Mouse (Mus musculus) midbrain, embryonic 16.5 days (tissue): ENCODE results near the gene Cacnb3. TPM values are rescaled to one million over a fixed set of nuclear protein-coding genes. Genes with fewer than 3 reads are reported as not detected.

Experiments
- ATAC-seq: fragments of 200-750 bp; cut with Nextera tagmentation; 2 replicates; pipeline ENCODE4 v1.8.0; 2017; ENCODE audit warnings: moderate TSS enrichment
- H3K27ac ChIP-seq: fragments of 300-500 bp; sonication (generic); 2 replicates; pipeline ENCODE4 v1.5.1; 2014; ENCODE audit warnings: mild to moderate bottlenecking, low read length, mixed read lengths
- H3K27me3 ChIP-seq: fragments of 300-500 bp; sonication (generic); 2 replicates; pipeline ENCODE4 v1.6.1; 2014; ENCODE audit warnings: low read depth, low read length, mixed read lengths; ENCODE audit not compliant: control insufficient read depth, insufficient read depth
- H3K36me3 ChIP-seq: fragments of 300-500 bp; sonication (generic); 2 replicates; pipeline ENCODE4 v1.6.1; 2014; ENCODE audit warnings: mild to moderate bottlenecking, low read length, moderate library complexity, mixed read lengths; ENCODE audit not compliant: control insufficient read depth, insufficient read depth
- H3K4me1 ChIP-seq: fragments of 300-500 bp; sonication (generic); 2 replicates; pipeline ENCODE4 v1.6.1; 2014; ENCODE audit warnings: mild to moderate bottlenecking, low read length, mixed read lengths; ENCODE audit not compliant: control insufficient read depth, insufficient read depth
- H3K4me2 ChIP-seq: fragments of 300-500 bp; sonication (generic); 2 replicates; pipeline ENCODE4 v1.6.1; 2014; ENCODE audit warnings: mild to moderate bottlenecking, low read length, mixed read lengths
- H3K4me3 ChIP-seq: fragments of 300-500 bp; sonication (generic); 2 replicates; pipeline ENCODE4 v1.5.1; 2014; ENCODE audit warnings: low read depth, mild to moderate bottlenecking, low read length, moderate library complexity, mixed read lengths
- H3K9ac ChIP-seq: fragments of 300-500 bp; sonication (generic); 2 replicates; pipeline ENCODE4 v1.6.1; 2014; ENCODE audit warnings: low read depth, low read length, mixed read lengths
- H3K9me3 ChIP-seq: fragments of 300-500 bp; sonication (generic); replicated peaks from 2 replicates; pipeline ENCODE4 v1.6.1; 2014; ENCODE audit warnings: mild to moderate bottlenecking, low read length, mixed read lengths; ENCODE audit not compliant: control insufficient read depth, poor library complexity, severe bottlenecking
- WGBS: fragments of 180-500 bp; shearing (Covaris S2); extraction: QIAGEN DNeasy Blood & Tissue Kit; methylation state at CpG from one replicate; pipeline ENCODE4 v1.1.7; 2014; 5-methylcytosine and 5-hydroxymethylcytosine counted together
- polyA plus RNA-seq: library from polyadenylated mRNA; unstranded; fragments of >200 nt; fragmentation: Nextera tagmentation; extraction: Ambion mirVana; gene quantifications from 2 replicates; pipeline ENCODE4 v1.2.1, GENCODE M21; 2015

The Cacnb3 gene
- polyA plus RNA-seq, 1 experiment from 2014 or later = 198 TPM

DNA sequence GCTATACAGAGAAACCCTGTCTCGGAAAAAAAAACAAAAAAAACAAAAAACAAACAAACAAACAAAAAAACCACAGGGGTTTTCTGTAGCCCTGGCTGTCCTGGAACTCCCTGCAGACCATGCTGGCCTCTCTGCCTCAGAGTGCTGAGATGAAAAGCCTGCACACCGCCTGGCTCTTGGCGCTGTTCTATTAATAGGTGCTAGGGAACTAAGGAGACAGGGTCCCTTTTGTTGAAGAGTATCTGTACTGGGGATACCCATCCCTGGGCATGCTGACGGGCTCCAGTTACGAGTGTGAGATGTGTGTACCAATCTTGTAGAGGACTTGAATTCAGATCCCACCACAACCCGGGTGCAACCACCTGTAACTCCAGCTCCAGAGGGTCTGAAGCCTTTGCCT, 14.9 kb upstream of the Cacnb3 start:
- ATAC-seq = no peak
- 70% methylated on average over 6 of the region's 6 CpGs for WGBS
- Histone ChIP-seq H3K4me3 (no peak overlapping the region), H3K27me3 (no peaks in the 10 kb centered on the region), H3K4me2 (no peak overlapping the region), H3K4me1 (peaks cover 5% of the 10 kb centered on the region; the same call in 1 of the 2 replicates), H3K9me3 (no peaks in the 10 kb centered on the region), H3K27ac (no peak overlapping the region), H3K36me3 (no peaks in the 10 kb centered on the region), H3K9ac (no peak overlapping the region)

DNA sequence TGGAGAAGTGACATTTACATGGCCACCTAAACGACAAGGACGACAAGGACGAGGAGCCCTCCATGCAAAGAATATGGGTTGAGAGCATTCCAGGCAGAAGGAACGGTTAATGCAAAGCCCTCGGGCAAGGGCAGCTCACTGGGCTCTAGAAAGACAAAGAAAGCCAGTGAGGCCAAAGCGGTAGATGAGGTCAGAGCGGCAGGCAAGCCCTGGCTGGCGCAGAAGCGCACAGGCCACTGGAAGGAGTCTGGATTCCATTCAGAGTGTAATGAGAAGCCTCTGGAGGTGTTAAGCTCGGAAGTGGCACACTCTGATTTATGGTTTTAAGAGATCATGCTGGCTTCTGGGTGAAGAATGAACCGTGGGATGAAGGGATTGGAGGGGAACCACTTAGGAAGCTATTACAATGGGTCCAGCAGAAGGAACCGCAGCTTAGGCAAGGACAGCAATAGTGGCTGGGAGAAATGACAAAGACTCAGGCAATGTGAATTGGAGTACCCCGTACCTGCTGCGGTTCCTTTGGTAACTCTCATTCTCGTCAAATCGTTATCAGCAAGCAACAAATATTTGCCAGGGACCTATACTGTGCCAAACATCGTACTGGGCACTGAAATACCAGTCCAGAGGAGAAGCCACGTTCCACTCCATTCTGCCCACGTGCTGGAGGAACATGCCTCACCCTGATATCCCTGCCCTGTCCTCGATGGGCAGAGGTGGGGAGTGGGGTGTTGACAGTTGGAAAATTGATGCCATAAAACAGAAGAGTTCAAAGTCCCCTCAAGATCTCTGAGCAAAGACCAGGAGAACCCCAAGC, 14.1 kb upstream of the Cacnb3 start:
- 50% methylated on average over 20 of the region's 20 CpGs for WGBS
- H3K4me2 ChIP-seq = no peak overlapping the region

DNA sequence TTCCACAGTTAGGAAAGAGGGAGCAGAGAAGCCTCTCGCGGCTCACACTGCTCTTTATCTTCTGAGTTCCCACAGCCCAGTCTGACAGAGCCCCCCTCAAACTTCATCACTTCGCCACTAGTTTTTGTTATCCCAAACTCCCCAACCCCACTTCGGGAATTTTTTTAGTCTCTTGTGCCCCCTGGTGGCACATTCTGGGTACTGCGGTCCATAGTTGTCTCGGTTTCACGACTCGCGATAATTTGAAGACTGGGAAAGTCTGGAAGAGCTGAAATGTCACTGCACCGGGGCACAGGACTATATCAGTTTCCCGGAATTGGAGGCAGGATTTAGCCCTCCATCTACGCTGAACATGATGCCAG, 13.5 kb upstream of the Cacnb3 start:
- no peaks in the 10 kb centered on the region for H3K36me3 ChIP-seq
- H3K4me2 ChIP-seq = no peak overlapping the region
- no peak overlapping the region for H3K27ac ChIP-seq
- no peak overlapping the region for H3K4me3 ChIP-seq
- no peak overlapping the region for H3K9ac ChIP-seq
- no peak for ATAC-seq
- no peaks in the 10 kb centered on the region for H3K9me3 ChIP-seq
- 0% methylated on average over 12 of the region's 12 CpGs for WGBS
- no peaks in the 10 kb centered on the region for H3K27me3 ChIP-seq
- H3K4me1 ChIP-seq = peaks cover 5% of the 10 kb centered on the region; the same call in 1 of the 2 replicates

More for the DNA sequence above, 14.1 kb upstream of the Cacnb3 start:
- no peak for ATAC-seq
- Histone ChIP-seq H3K4me3 (no peak overlapping the region), H3K9me3 (no peaks in the 10 kb centered on the region), H3K27me3 (no peaks in the 10 kb centered on the region), H3K4me1 (peaks cover 5% of the 10 kb centered on the region; the same call in 1 of the 2 replicates), H3K9ac (no peak overlapping the region), H3K36me3 (no peaks in the 10 kb centered on the region), H3K27ac (no peak overlapping the region)

DNA sequence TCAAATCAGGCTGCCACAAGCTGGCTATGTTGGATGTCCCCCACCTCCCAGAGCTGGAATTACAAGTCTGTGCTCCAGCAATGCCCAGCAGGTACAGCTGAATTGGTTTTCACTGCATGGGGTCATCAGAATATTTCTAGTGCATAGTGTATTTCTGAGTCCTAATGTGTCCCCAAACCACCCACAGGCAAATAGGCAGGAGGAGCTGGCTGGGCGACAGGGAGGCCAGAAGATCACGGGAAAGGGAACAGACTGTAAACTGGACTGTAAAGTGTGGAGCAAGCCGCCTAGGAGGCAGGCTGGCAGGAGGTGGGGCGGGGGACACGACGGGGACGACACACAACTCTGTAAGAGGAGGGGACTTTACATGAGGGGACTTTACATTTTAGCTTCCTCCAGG, 8.4 kb upstream of the Cacnb3 start:
- no peak overlapping the region for H3K4me3 ChIP-seq
- H3K27me3 ChIP-seq = no peaks in the 10 kb centered on the region
- WGBS = 6% methylated on average over 7 of the region's 7 CpGs
- no peaks in the 10 kb centered on the region for H3K36me3 ChIP-seq
- ATAC-seq = no peak
- no peaks in the 10 kb centered on the region; the same call in 1 of the 2 replicates for H3K9me3 ChIP-seq
- no peak overlapping the region for H3K27ac ChIP-seq
- H3K4me1 ChIP-seq = no peaks in the 10 kb centered on the region
- H3K9ac ChIP-seq = no peak overlapping the region
- no peak overlapping the region for H3K4me2 ChIP-seq

DNA sequence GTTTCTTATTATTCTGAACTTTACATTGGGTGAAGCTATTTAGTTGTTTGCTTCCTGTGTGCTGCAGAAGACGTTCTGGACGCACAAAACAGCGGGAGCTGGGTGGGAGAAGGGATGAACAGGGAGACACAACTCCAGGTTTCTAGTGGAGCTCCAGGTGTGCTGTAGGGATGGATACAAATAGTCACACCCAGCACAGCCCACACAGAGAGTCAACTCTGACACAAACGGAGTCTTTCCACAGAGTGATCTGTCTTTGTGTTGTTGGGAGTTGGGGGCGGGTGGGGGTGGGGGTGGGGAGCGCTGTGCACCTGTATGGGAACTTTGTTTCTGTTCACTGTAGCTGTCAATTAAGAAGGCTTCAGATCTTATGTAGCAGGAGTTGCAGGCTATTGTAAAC, 7.9 kb upstream of the Cacnb3 start:
- no peak overlapping the region for H3K27ac ChIP-seq
- H3K9ac ChIP-seq = no peak overlapping the region
- 29% methylated on average over 6 of the region's 6 CpGs for WGBS
- no peaks in the 10 kb centered on the region; the same call in 1 of the 2 replicates for H3K9me3 ChIP-seq
- no peak overlapping the region for H3K4me3 ChIP-seq
- no peaks in the 10 kb centered on the region for H3K36me3 ChIP-seq
- H3K4me1 ChIP-seq = no peaks in the 10 kb centered on the region
- H3K4me2 ChIP-seq = no peak overlapping the region
- no peak for ATAC-seq
- H3K27me3 ChIP-seq = no peaks in the 10 kb centered on the region

DNA sequence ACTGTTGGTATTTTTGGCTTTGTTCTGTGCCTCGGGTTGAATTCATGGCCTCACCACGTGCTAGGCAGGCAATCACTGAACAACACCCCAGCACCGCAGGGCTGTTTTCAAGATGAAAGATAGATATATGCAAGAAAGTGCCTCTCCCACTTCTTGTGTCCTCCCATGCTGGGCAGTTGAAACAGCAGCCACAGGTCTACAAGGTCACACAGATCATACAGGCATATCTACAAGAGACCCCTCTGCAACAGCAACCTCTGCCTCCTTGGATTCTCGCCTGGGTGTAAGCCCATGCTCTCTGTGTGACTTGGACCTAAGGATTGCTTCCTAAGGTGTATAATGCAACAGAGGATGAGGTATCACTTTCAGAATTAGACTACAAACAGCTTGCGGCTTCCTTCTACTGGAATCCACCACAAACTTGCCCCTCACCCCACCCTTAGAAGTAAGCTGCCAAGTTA, 7.2 kb upstream of the Cacnb3 start:
- H3K36me3 ChIP-seq = no peaks in the 10 kb centered on the region
- H3K4me1 ChIP-seq = peaks cover 4% of the 10 kb centered on the region
- no peaks in the 10 kb centered on the region for H3K27me3 ChIP-seq
- H3K9me3 ChIP-seq = no peaks in the 10 kb centered on the region; the same call in 1 of the 2 replicates
- no peak overlapping the region for H3K9ac ChIP-seq
- H3K4me2 ChIP-seq = no peak overlapping the region
- no peak overlapping the region for H3K27ac ChIP-seq
- no peak overlapping the region for H3K4me3 ChIP-seq
- WGBS = 55% methylated on average over 5 of the region's 5 CpGs
- ATAC-seq = no peak

DNA sequence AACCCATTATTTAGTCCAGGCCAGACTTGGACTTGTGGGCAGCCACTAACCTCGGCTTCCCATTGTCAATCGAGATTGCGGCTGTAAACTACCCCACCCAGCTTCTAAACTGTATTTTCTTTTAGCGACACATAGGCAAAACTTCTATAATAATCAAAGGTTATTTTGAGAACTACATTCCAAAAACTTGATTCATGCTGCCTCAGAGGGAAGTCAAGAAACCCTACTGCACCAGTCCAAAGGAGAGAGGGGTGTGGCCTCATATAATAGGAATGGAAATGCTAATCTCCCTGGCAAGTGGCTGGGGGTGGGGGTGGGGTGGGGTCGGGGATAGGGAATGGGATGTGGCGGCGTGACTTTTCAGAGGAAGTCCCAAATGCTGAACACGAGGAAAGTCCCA, 4.6 kb upstream of the Cacnb3 start:
- Histone ChIP-seq H3K4me1 (peaks cover 13% of the 10 kb centered on the region), H3K4me3 (no peak overlapping the region), H3K4me2 (no peak overlapping the region), H3K9me3 (no peaks in the 10 kb centered on the region; the same call in 1 of the 2 replicates), H3K9ac (no peak overlapping the region), H3K27me3 (no peaks in the 10 kb centered on the region), H3K36me3 (no peaks in the 10 kb centered on the region), H3K27ac (no peak overlapping the region)
- no peak for ATAC-seq
- 24% methylated on average over 8 of the region's 8 CpGs for WGBS

DNA sequence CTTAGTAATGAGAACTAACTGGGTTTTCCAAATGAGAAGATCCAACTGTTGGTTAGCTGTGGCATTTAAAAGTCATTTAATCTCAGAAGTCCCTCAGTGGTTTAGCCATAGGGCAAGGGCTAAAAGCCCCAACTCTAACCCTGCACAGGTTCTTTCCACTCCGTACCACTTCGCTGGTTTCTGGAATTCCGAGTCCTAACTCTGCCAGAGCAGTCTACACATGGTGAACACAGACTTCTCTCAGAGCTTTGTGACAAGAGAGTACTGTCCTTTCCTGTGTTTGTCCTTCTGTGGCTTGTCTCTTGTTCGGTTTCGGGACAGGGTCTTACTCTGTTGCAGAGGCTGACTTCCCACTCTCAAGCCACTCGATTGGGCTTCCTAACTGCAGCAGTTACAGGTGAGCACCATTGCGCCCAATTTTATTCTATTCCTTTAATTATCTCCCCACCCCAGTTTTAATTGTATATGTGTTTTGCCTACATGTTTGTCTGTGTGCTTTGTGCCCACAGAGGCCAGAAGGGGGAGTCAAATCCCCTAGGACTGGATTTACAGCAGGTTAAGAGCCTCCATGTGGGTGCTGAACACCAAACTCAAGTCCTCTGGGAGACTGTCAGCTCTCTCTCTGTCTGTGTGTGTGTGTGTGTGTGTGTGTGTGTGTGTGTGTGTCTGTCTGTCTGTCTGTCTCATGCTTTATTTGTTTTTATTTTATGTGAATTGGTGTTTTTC, 4.0 kb upstream of the Cacnb3 start:
- no peak for ATAC-seq
- H3K4me3 ChIP-seq = no peak overlapping the region
- no peaks in the 10 kb centered on the region for H3K36me3 ChIP-seq
- H3K9me3 ChIP-seq = no peaks in the 10 kb centered on the region; the same call in 1 of the 2 replicates
- H3K4me2 ChIP-seq = no peak overlapping the region
- H3K27ac ChIP-seq = no peak overlapping the region
- no peaks in the 10 kb centered on the region for H3K27me3 ChIP-seq
- H3K4me1 ChIP-seq = peaks cover 16% of the 10 kb centered on the region
- 82% methylated on average over 7 of the region's 7 CpGs for WGBS
- H3K9ac ChIP-seq = no peak overlapping the region
